ENCODE assay signal across 17 mouse cellular contexts in the genomic region with DNA sequence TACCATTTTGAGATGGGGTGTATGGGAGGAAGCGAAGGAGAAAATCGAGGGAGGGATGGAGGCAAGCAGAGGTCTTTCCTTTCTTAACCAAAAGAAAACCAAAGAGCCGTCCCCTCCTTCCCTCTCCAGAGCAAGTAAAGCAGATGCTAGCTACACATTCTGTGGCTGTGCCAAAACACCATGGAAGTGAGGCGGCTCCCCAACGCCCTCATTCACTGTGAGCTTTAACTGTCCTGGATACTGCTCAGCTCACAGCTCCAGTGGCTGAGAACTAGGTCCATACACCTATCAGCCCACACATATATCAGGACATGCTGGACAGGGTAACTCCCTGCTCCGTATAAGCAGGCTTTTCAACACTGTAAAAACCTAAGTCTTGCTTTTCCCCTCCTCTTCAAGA. TPM values are rescaled to one million over a fixed set of nuclear protein-coding genes. Genes with fewer than 3 reads are reported as not detected.
DNase-seq lines count a peak whose midpoint lies in the region; TF ChIP-seq lines count a peak whose summit lies in the region.
"Had no signal": no experiment of that assay in that cellular context is flagged by ENCODE, and none has a peak within 500 bp of the region (broad histone marks: within the 10 kb centered on the region; RNA-seq: fewer than 3 reads in every experiment).

No protein-coding gene starts in this region.

- peak overlapping the region; percentile 41 for H3K27ac ChIP-seq in layer of hippocampus, adult 2 months
- peak overlapping the region; percentile 80 for H3K27ac ChIP-seq in olfactory bulb, adult 2 months (ENCODE audit: insufficient read depth, low read depth, low read length)
- H3K27ac ChIP-seq: embryonic facial prominence, embryonic 12.5 days; heart, embryonic 13.5 days; hindbrain, embryonic 15.5 days had no signal

- TF ChIP-seq POLR2A in olfactory bulb, adult 2 months (IDR thresholded peaks at IDR 0.05; ENCODE audit: insufficient read depth, low read depth, low read length): no peak

- peaks cover 8% of the 10 kb centered on the region for H3K4me1 ChIP-seq in olfactory bulb, adult 2 months (ENCODE audit: control insufficient read depth, insufficient read depth, low read length)
- H3K4me1 ChIP-seq: embryonic facial prominence, embryonic 12.5 days had no signal

- no peak overlapping the region for H3K4me3 ChIP-seq in layer of hippocampus, adult 2 months
- no peak overlapping the region for H3K4me3 ChIP-seq in olfactory bulb, adult 2 months (ENCODE audit: insufficient read depth, low read depth, low read length)
- H3K4me3 ChIP-seq: embryonic facial prominence, embryonic 12.5 days; heart, embryonic 13.5 days; hindbrain, embryonic 15.5 days had no signal

- no peak for TF ChIP-seq CTCF in layer of hippocampus, adult 2 months (conservative IDR thresholded peaks at IDR 0.05)
- TF ChIP-seq CTCF in olfactory bulb, adult 2 months (IDR thresholded peaks at IDR 0.05; ENCODE audit: insufficient read depth, low read depth, low read length): no peak

- DNase-seq in layer of hippocampus, adult 2 months (ENCODE audit: low spot score in 2 of 2): no peak
- DNase-seq in layer of hippocampus, adult 8-10 months (ENCODE audit: low spot score in 2 of 2): no peak
- DNase-seq in right cerebral cortex, adult 18-20 months: peak; percentile 38
- DNase-seq in right cerebral cortex, postnatal 4 days: no peak
- no peak for DNase-seq in cerebellum, postnatal 25 days
- DNase-seq: adrenal gland, postnatal 25 days; cerebellum, adult 11 months; cerebellum, adult 8-10 months; cerebellum, postnatal 14 days; forebrain, postnatal 0 days; gastrocnemius, postnatal 36 days; heart, adult 11 months; heart, postnatal 36 days had no signal

- 52% methylated on average over 6 of the region's 6 CpGs for WGBS in olfactory bulb, adult 2 months

RNA-seq across cellular contexts. Expression of a gene that starts 31.9 kb away (rescaled TPM):
- 100 to 1,000 TPM; 211 to 212 TPM for total RNA-seq in layer of hippocampus, adult 2 months (2021)
- 100 to 1,000 TPM; 206 to 222 (median 217) TPM for total RNA-seq in layer of hippocampus, adult 8-10 months (2022)
- 223 TPM in 1 of 2 replicates, not detected in the other for polyA plus RNA-seq in olfactory bulb, adult 2 months (2012; ENCODE audit: insufficient read depth, insufficient read length, low replicate concordance, missing spikeins)

RNA-seq across cellular contexts. Expression of a gene that starts 58.4 kb away (rescaled TPM):
- 10 to 100 TPM; 43.9 to 45.3 TPM for total RNA-seq in layer of hippocampus, adult 2 months (2021)
- total RNA-seq in layer of hippocampus, adult 8-10 months (2022): 10 to 100 TPM; 42.0 to 52.7 (median 48.8) TPM
- polyA plus RNA-seq in olfactory bulb, adult 2 months (2012; ENCODE audit: insufficient read depth, insufficient read length, low replicate concordance, missing spikeins): not detected in 2 replicates
